Mouse (Mus musculus) heart, postnatal 0 days (tissue): ENCODE data around the gene Hivep3. TPM values are rescaled to one million over a fixed set of nuclear protein-coding genes. Genes with fewer than 3 reads are reported as not detected.

Source experiments
- ATAC-seq: fragments of 200-750 bp; cut with Nextera tagmentation; 2 replicates; pipeline ENCODE4 v1.8.0; 2017; ENCODE audit warnings: low read depth, moderate number of reproducible peaks, moderate library complexity; ENCODE audit not compliant: insufficient read depth
- DNase-seq: peaks from one replicate; pipeline ENCODE4 v3.0.0-alpha.2; 2016; ENCODE audit warnings: low spot score
- H3K27ac ChIP-seq: fragments of 300-500 bp; sonication (generic); 2 replicates; pipeline ENCODE4 v1.5.1; 2014; ENCODE audit warnings: low read depth, mild to moderate bottlenecking
- H3K27me3 ChIP-seq: fragments of 300-500 bp; sonication (generic); 2 replicates; pipeline ENCODE4 v1.6.1; 2014; ENCODE audit warnings: low read length, mixed read lengths; ENCODE audit not compliant: control insufficient read depth, insufficient read depth
- H3K36me3 ChIP-seq: fragments of 300-500 bp; sonication (generic); replicated peaks from 2 replicates; pipeline ENCODE4 v1.6.1; 2014; ENCODE audit warnings: low read length, mixed read lengths; ENCODE audit not compliant: control insufficient read depth, insufficient read depth
- H3K4me1 ChIP-seq: fragments of 300-500 bp; sonication (generic); 2 replicates; pipeline ENCODE4 v1.6.1; 2014; ENCODE audit warnings: antibody characterized with exemption; ENCODE audit not compliant: control insufficient read depth, insufficient read depth
- H3K4me2 ChIP-seq: fragments of 300-500 bp; sonication (generic); 2 replicates; pipeline ENCODE4 v1.6.1; 2014; ENCODE audit warnings: low read depth, mild to moderate bottlenecking, low read length, moderate library complexity
- H3K4me3 ChIP-seq: fragments of 300-500 bp; sonication (generic); 2 replicates; pipeline ENCODE4 v1.5.1; 2014; ENCODE audit warnings: low read depth, low read length
- H3K9ac ChIP-seq: fragments of 300-500 bp; sonication (generic); replicated peaks from 2 replicates; pipeline ENCODE4 v1.6.1; 2014; ENCODE audit warnings: low read depth, low read length, mixed read lengths
- H3K9me3 ChIP-seq: fragments of 300-500 bp; sonication (generic); replicated peaks from 2 replicates; pipeline ENCODE4 v1.6.1; 2016; ENCODE audit warnings: low read length; ENCODE audit not compliant: control insufficient read depth
- CTCF ChIP-seq: IDR thresholded peaks from 2 replicates; pipeline ENCODE4 v1.5.1; 2016; ENCODE audit warnings: antibody characterized with exemption, control low read depth, low read depth
- EP300 ChIP-seq: IDR thresholded peaks from 2 replicates; pipeline ENCODE4 v1.6.1; 2016; ENCODE audit warnings: antibody characterized with exemption, low read depth
- WGBS: fragments of 180-500 bp; shearing (Covaris S2); extraction: QIAGEN DNeasy Blood & Tissue Kit; methylation state at CpG from one replicate; pipeline ENCODE4 v1.1.7; 2014; 5-methylcytosine and 5-hydroxymethylcytosine counted together
- polyA plus RNA-seq: library from polyadenylated mRNA; unstranded; fragments of >200 nt; fragmentation: Nextera tagmentation; extraction: Ambion mirVana; gene quantifications from 2 replicates; pipeline ENCODE4 v1.2.1, GENCODE M21; 2015
- total RNA-seq: library from RNA; depleted of rRNA; stranded (reverse); fragments of >200 nt; gene quantifications from 2 replicates; pipeline ENCODE4 v1.2.3, GENCODE M21; 2014; ENCODE audit warnings: low replicate concordance

Gene Hivep3
- total and polyA plus RNA-seq, 2 experiments from 2014 or later = 5.8 to 10.4 TPM

DNA sequence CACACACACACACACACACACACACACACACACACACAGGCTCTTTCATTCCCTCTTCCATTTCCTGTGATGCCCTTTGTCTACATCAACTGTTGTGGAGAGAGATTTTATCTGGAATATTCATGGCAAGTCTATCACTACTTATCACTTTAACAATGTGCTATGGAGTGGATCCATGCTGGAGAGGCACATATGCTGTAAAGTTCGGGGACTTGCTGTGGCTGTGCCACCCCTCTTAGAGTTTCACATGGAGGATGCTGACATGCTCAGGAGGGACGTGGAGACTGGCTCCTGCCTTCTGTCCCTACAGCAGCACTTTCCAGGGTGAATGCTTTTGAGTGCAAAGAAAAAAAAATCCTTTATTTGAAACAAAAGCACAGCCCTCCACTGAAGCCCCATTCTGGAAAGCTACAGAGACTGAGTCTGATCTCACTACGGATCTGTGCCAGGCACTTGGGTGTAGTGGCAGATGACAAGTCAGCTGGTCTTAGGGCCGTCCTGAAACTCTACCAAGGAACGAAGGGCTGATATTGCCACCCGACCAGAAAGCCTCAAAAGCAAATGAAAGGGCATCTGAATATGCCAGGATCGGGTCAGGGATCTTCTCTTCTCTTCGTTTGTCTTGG lies 143.1 kb downstream of the Hivep3 start:
- 0 out of 2 replicates have a peak, but pooled peaks cover 5% of the 10 kb centered on the region for H3K27me3 ChIP-seq
- H3K4me2 ChIP-seq = no peak overlapping the region
- H3K4me1 ChIP-seq = no peaks in the 10 kb centered on the region
- H3K9me3 ChIP-seq = no peaks in the 10 kb centered on the region
- TF ChIP-seq EP300 (no peak), CTCF (no peak)
- no peaks in the 10 kb centered on the region for H3K36me3 ChIP-seq
- H3K4me3 ChIP-seq = no peak overlapping the region
- H3K9ac ChIP-seq = no peak overlapping the region
- no peak overlapping the region for H3K27ac ChIP-seq
- DNase-seq = no peak
- no peak for ATAC-seq
- WGBS = 59% methylated on average over 8 of the region's 8 CpGs

- Histone ChIP-seq H3K9me3 (no peaks in the 10 kb centered on the region), H3K4me1 (no peaks in the 10 kb centered on the region), H3K27ac (no peak overlapping the region), H3K4me2 (no peak overlapping the region), H3K4me3 (no peak overlapping the region), H3K9ac (no peak overlapping the region), H3K36me3 (no peaks in the 10 kb centered on the region), H3K27me3 (0 out of 2 replicates have a peak, but pooled peaks cover 5% of the 10 kb centered on the region)
- no peak for TF ChIP-seq EP300
- no peak for TF ChIP-seq CTCF
- DNase-seq = no peak
- no peak for ATAC-seq
- WGBS = 58% methylated on average over 5 of the region's 5 CpGs
Observed at GRCm38 (mm10) chr4:119878218-119878617, 144.6 kb downstream of the Hivep3 start.

GRCm38 (mm10) chr4:119879671-119880070 lies 146.1 kb downstream of the Hivep3 start:
- H3K4me3 ChIP-seq = no peak overlapping the region
- no peak overlapping the region for H3K4me2 ChIP-seq
- no peak for TF ChIP-seq EP300
- no peak for TF ChIP-seq CTCF
- 67% methylated on average over 5 of the region's 5 CpGs for WGBS
- H3K4me1 ChIP-seq = no peaks in the 10 kb centered on the region
- ATAC-seq (no peak), DNase-seq (no peak)
- H3K36me3 ChIP-seq = no peaks in the 10 kb centered on the region
- no peak overlapping the region for H3K9ac ChIP-seq
- no peak overlapping the region for H3K27ac ChIP-seq
- H3K9me3 ChIP-seq = no peaks in the 10 kb centered on the region
- 0 out of 2 replicates have a peak, but pooled peaks cover 5% of the 10 kb centered on the region for H3K27me3 ChIP-seq

DNA sequence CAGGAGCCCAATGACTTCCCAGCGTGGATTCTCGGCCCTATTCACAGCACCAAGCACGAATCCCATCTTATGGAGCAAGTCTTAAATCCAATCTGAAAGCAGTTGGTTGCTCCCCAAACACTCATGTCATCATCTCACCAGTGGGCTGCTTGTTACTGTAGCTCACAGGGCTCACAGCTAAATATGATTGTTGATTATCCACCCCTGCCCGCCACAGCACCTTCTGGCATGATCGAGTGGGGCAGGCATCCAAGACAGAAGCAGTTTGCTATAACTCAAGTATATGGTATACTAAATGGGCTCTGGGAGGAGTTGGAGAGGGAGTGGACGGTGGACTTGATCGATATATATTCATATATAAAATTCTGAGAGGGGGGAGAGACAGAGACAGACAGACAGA lies 146.7 kb downstream of the Hivep3 start:
- Histone ChIP-seq H3K9ac (no peak overlapping the region), H3K4me3 (no peak overlapping the region), H3K4me2 (no peak overlapping the region), H3K27ac (no peak overlapping the region), H3K36me3 (no peaks in the 10 kb centered on the region), H3K27me3 (0 out of 2 replicates have a peak, but pooled peaks cover 5% of the 10 kb centered on the region), H3K9me3 (no peaks in the 10 kb centered on the region), H3K4me1 (no peaks in the 10 kb centered on the region)
- WGBS = 83% methylated on average over 7 of the region's 7 CpGs
- TF ChIP-seq EP300 = no peak
- TF ChIP-seq CTCF = no peak
- no peak for DNase-seq
- no peak for ATAC-seq

- no peak overlapping the region for H3K4me2 ChIP-seq
- 72% methylated on average over 4 of the region's 4 CpGs for WGBS
- TF ChIP-seq CTCF (no peak), EP300 (no peak)
- H3K27ac ChIP-seq = no peak overlapping the region
- H3K9ac ChIP-seq = no peak overlapping the region
- no peak for ATAC-seq
- H3K4me1 ChIP-seq = no peaks in the 10 kb centered on the region
- 0 out of 2 replicates have a peak, but pooled peaks cover 5% of the 10 kb centered on the region for H3K27me3 ChIP-seq
- H3K9me3 ChIP-seq = no peaks in the 10 kb centered on the region
- H3K4me3 ChIP-seq = no peak overlapping the region
- H3K36me3 ChIP-seq = no peaks in the 10 kb centered on the region
- DNase-seq = no peak
Observed at GRCm38 (mm10) chr4:119881292-119881691, 147.7 kb downstream of the Hivep3 start.

GRCm38 (mm10) chr4:119882401-119882800 lies 148.8 kb downstream of the Hivep3 start:
- 24% methylated on average over 4 of the region's 4 CpGs for WGBS
- H3K9me3 ChIP-seq = no peaks in the 10 kb centered on the region
- 0 out of 2 replicates have a peak, but pooled peaks cover 5% of the 10 kb centered on the region for H3K27me3 ChIP-seq
- H3K4me1 ChIP-seq = no peaks in the 10 kb centered on the region
- TF ChIP-seq EP300 (no peak), CTCF (no peak)
- no peak for ATAC-seq
- H3K36me3 ChIP-seq = no peaks in the 10 kb centered on the region
- no peak for DNase-seq
- H3K4me2 ChIP-seq = no peak overlapping the region
- no peak overlapping the region for H3K27ac ChIP-seq
- H3K4me3 ChIP-seq = no peak overlapping the region
- no peak overlapping the region for H3K9ac ChIP-seq
